Mouse (Mus musculus): ENCODE measurements around the gene Higd2a. TPM values are rescaled to one million over a fixed set of nuclear protein-coding genes. Genes with fewer than 3 reads are reported as not detected.

Higd2a gene
- polyA plus RNA-seq, 1 experiment from 2014 or later, result 143 TPM

Small RNA genes within 50 kb of the gene (microRNA-seq; reads per million reads assigned to microRNA genes)
- gene Gm24195, result not detected

Other genes starting within 250 kb of the Higd2a start
- gene Cplx2, start 218.9 kb upstream of the Higd2a start, polyA plus RNA-seq (2016; fragmentation: Nextera tagmentation; extraction: Ambion mirVana), result 2.5 and 3.5 TPM in 2 replicates
- 189 and 192 TPM in 2 replicates for gene Thoc3, start 121.4 kb upstream of the Higd2a start, polyA plus RNA-seq (2016; fragmentation: Nextera tagmentation; extraction: Ambion mirVana)
- gene Simc1, start 86.4 kb upstream of the Higd2a start, polyA plus RNA-seq (2016; fragmentation: Nextera tagmentation; extraction: Ambion mirVana), result 20.6 and 21.1 TPM in 2 replicates
- gene 4833439L19Rik, start 24.8 kb upstream of the Higd2a start, polyA plus RNA-seq (2016; fragmentation: Nextera tagmentation; extraction: Ambion mirVana), result 198 TPM in 2 replicates
- gene Arl10, start 15.2 kb upstream of the Higd2a start, polyA plus RNA-seq (2016; fragmentation: Nextera tagmentation; extraction: Ambion mirVana), result 28.8 and 31.5 TPM in 2 replicates
- gene Nop16, start 117 bp upstream of the Higd2a start, polyA plus RNA-seq (2016; fragmentation: Nextera tagmentation; extraction: Ambion mirVana), result 112 and 143 TPM in 2 replicates
- gene Cltb, start 21.1 kb downstream of the Higd2a start, polyA plus RNA-seq (2016; fragmentation: Nextera tagmentation; extraction: Ambion mirVana), result 8.5 and 12.3 TPM in 2 replicates
- gene Faf2, start 31.6 kb downstream of the Higd2a start, polyA plus RNA-seq (2016; fragmentation: Nextera tagmentation; extraction: Ambion mirVana), result 75.7 and 87.7 TPM in 2 replicates
- 104 and 135 TPM in 2 replicates for gene Rnf44, start 103.7 kb downstream of the Higd2a start, polyA plus RNA-seq (2016; fragmentation: Nextera tagmentation; extraction: Ambion mirVana)
- 0.04 TPM in 1 of 2 replicates, not detected in the other for gene Cdhr2, start 111.3 kb downstream of the Higd2a start, polyA plus RNA-seq (2016; fragmentation: Nextera tagmentation; extraction: Ambion mirVana)
- 0.24 and 0.54 TPM in 2 replicates for gene Gprin1, start 159.7 kb downstream of the Higd2a start, polyA plus RNA-seq (2016; fragmentation: Nextera tagmentation; extraction: Ambion mirVana)
- gene Sncb, start 176.4 kb downstream of the Higd2a start, polyA plus RNA-seq (2016; fragmentation: Nextera tagmentation; extraction: Ambion mirVana), result not detected in 2 replicates
- not detected in 2 replicates for gene Eif4e1b, start 193.8 kb downstream of the Higd2a start, polyA plus RNA-seq (2016; fragmentation: Nextera tagmentation; extraction: Ambion mirVana)
- 2.0 and 3.3 TPM in 2 replicates for gene Tspan17, start 199.2 kb downstream of the Higd2a start, polyA plus RNA-seq (2016; fragmentation: Nextera tagmentation; extraction: Ambion mirVana)